Mouse (Mus musculus): ENCODE data around the gene Nbea. TPM values are rescaled to one million over a fixed set of nuclear protein-coding genes. Genes with fewer than 3 reads are reported as not detected.

The Nbea gene
- total and polyA plus RNA-seq, 3 experiments, result 0.76 TPM; not detected in 2

- ATAC-seq (ENCODE audit: extremely low read depth, insufficient number of reproducible peaks, low FRiP score, poor library complexity, severe bottlenecking), result no peak
- H3K4me3 ChIP-seq (ENCODE audit: low read depth, low read length), result no peak overlapping the region
- H3K9me3 ChIP-seq (replicated peaks), result peaks cover 39% of the 10 kb centered on the region
- H3K27me3 ChIP-seq (ENCODE audit: insufficient read depth, low read length), result no peaks in the 10 kb centered on the region
- no peaks in the 10 kb centered on the region for H3K36me3 ChIP-seq (replicated peaks)
- no peak for DNase-seq (ENCODE audit: low spot score)
- H3K4me1 ChIP-seq (ENCODE audit: insufficient read depth, low read depth, low read length), result no peaks in the 10 kb centered on the region
- no peak for TF ChIP-seq CTCF (IDR thresholded peaks at IDR 0.05; ENCODE audit: low read depth, low read length)
Measured at GRCm38 (mm10) chr3:55593312-55593711, 590.2 kb downstream of the Nbea start.

DNA sequence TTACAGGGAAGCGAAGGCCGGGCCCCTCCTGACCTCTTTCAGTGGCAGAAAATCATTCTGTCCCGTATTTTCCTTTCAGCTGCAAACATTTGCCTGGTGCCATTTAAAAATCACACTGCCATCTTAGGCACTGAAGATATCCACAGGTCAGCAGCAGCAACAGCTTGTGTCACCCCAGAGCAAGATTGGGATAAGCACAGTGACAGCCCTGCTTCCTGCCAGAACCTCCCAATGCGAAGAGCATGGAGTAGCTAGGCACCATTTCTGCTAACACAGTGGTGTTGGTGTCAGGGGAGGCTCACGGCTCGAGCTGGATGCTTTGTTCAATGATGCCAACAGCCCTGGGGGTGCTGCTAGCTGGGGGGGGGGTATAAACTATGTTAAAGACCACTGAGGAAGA lies 592.8 kb downstream of the Nbea start:
- Histone ChIP-seq H3K4me3 (ENCODE audit: low read depth, low read length) (no peak overlapping the region), H3K27me3 (ENCODE audit: insufficient read depth, low read length) (no peaks in the 10 kb centered on the region), H3K4me1 (ENCODE audit: insufficient read depth, low read depth, low read length) (no peaks in the 10 kb centered on the region), H3K36me3 (replicated peaks) (no peaks in the 10 kb centered on the region), H3K9me3 (replicated peaks) (peaks cover 50% of the 10 kb centered on the region)
- no peak for ATAC-seq (ENCODE audit: extremely low read depth, insufficient number of reproducible peaks, low FRiP score, poor library complexity, severe bottlenecking)
- TF ChIP-seq CTCF (IDR thresholded peaks at IDR 0.05; ENCODE audit: low read depth, low read length), result no peak
- no peak for TF ChIP-seq GATA1 (IDR thresholded peaks at IDR 0.05; ENCODE audit: borderline replicate concordance, low read length)
- no peak for TF ChIP-seq TAL1 (conservative IDR thresholded peaks at IDR 0.05; ENCODE audit: low read depth, low read length)
- TF ChIP-seq GATA2 (IDR thresholded peaks at IDR 0.05; ENCODE audit: borderline replicate concordance, low read depth, low read length), result no peak
- TF ChIP-seq POLR2AphosphoS5 (IDR thresholded peaks at IDR 0.05; ENCODE audit: insufficient replicate concordance, low read depth, low read length), result no peak
- no peak for DNase-seq (ENCODE audit: low spot score)

GRCm38 (mm10) chr3:55590291-55590690 lies 593.2 kb downstream of the Nbea start:
- Histone ChIP-seq H3K4me3 (ENCODE audit: low read depth, low read length) (no peak overlapping the region), H3K9me3 (replicated peaks) (peaks cover 50% of the 10 kb centered on the region), H3K4me1 (ENCODE audit: insufficient read depth, low read depth, low read length) (no peaks in the 10 kb centered on the region), H3K27me3 (ENCODE audit: insufficient read depth, low read length) (no peaks in the 10 kb centered on the region), H3K36me3 (replicated peaks) (no peaks in the 10 kb centered on the region)
- DNase-seq (ENCODE audit: low spot score) (no peak), ATAC-seq (ENCODE audit: extremely low read depth, insufficient number of reproducible peaks, low FRiP score, poor library complexity, severe bottlenecking) (no peak)
- TF ChIP-seq CTCF (IDR thresholded peaks at IDR 0.05; ENCODE audit: low read depth, low read length), result no peak
- no peak for TF ChIP-seq TAL1 (conservative IDR thresholded peaks at IDR 0.05; ENCODE audit: low read depth, low read length)

- ATAC-seq (ENCODE audit: extremely low read depth, insufficient number of reproducible peaks, low FRiP score, poor library complexity, severe bottlenecking) (no peak), DNase-seq (ENCODE audit: low spot score) (no peak)
- H3K9me3 ChIP-seq (replicated peaks), result peaks cover 44% of the 10 kb centered on the region
- TF ChIP-seq GATA2 (IDR thresholded peaks at IDR 0.05; ENCODE audit: borderline replicate concordance, low read depth, low read length) (no peak), TAL1 (conservative IDR thresholded peaks at IDR 0.05; ENCODE audit: low read depth, low read length) (no peak), POLR2AphosphoS5 (IDR thresholded peaks at IDR 0.05; ENCODE audit: insufficient replicate concordance, low read depth, low read length) (no peak), CTCF (IDR thresholded peaks at IDR 0.05; ENCODE audit: low read depth, low read length) (no peak), GATA1 (IDR thresholded peaks at IDR 0.05; ENCODE audit: borderline replicate concordance, low read length) (no peak)
- no peak overlapping the region for H3K4me3 ChIP-seq (ENCODE audit: low read depth, low read length)
- no peaks in the 10 kb centered on the region for H3K4me1 ChIP-seq (ENCODE audit: insufficient read depth, low read depth, low read length)
- no peaks in the 10 kb centered on the region for H3K36me3 ChIP-seq (replicated peaks)
- H3K27me3 ChIP-seq (ENCODE audit: insufficient read depth, low read length), result no peaks in the 10 kb centered on the region
Measured at GRCm38 (mm10) chr3:55589402-55589944, 594.0 kb downstream of the Nbea start.

DNA sequence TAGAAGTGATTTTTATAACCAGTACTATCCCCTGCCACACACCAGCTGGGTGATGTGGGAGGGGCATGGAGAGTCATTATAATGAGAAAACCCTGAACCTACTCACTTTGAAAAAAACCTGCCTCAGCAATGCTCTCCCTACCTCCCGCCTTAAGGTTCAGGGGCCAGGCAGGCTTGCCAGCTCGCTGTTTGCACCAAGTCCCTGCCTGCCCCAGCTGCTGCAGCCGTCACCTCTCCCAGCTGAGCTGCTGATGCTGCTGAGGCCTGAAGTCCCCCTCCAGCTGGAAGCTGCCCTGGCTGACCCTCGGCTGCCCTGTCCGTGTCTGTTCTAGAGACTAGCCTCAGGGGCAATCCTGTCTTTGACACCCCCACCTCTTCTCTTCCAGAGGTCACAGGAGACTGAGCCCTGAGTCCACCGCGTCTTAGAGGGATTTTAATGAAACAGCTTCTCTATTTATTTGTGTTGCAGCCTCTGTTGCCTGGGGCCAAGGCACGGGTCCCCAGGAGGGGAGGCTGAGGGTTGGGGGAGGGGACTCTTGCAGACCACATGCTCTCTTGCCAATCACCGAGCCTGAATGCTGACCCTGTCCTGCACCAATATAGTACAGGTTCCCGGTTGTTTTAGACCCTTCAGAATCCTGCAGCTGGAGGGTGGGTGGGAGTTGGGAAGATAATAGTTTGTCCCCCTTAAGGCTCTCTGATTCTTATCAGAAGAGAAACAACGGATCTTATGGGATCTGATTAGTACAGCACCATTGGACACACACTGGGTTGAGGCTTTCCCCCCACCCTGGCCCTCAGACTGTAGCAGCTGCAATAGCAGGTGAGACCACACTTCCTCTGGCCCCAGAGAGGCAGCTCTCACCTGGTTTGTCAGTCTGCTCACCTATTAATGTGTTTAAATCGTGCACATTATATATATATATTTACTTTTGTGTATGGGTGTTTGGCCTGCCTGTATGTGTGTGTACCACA lies 595.2 kb downstream of the Nbea start:
- DNase-seq (ENCODE audit: low spot score) (no peak), ATAC-seq (ENCODE audit: extremely low read depth, insufficient number of reproducible peaks, low FRiP score, poor library complexity, severe bottlenecking) (no peak)
- peaks cover 38% of the 10 kb centered on the region for H3K9me3 ChIP-seq (replicated peaks)
- no peak overlapping the region for H3K4me3 ChIP-seq (ENCODE audit: low read depth, low read length)
- TF ChIP-seq POLR2AphosphoS5 (IDR thresholded peaks at IDR 0.05; ENCODE audit: insufficient replicate concordance, low read depth, low read length) (no peak), GATA2 (IDR thresholded peaks at IDR 0.05; ENCODE audit: borderline replicate concordance, low read depth, low read length) (no peak), CTCF (IDR thresholded peaks at IDR 0.05; ENCODE audit: low read depth, low read length) (no peak), GATA1 (IDR thresholded peaks at IDR 0.05; ENCODE audit: borderline replicate concordance, low read length) (no peak), TAL1 (conservative IDR thresholded peaks at IDR 0.05; ENCODE audit: low read depth, low read length) (no peak)
- H3K4me1 ChIP-seq (ENCODE audit: insufficient read depth, low read depth, low read length), result no peaks in the 10 kb centered on the region
- H3K36me3 ChIP-seq (replicated peaks), result no peaks in the 10 kb centered on the region
- H3K27me3 ChIP-seq (ENCODE audit: insufficient read depth, low read length), result no peaks in the 10 kb centered on the region

- Histone ChIP-seq H3K9me3 (replicated peaks) (peaks cover 35% of the 10 kb centered on the region), H3K27me3 (ENCODE audit: insufficient read depth, low read length) (no peaks in the 10 kb centered on the region), H3K4me1 (ENCODE audit: insufficient read depth, low read depth, low read length) (no peaks in the 10 kb centered on the region), H3K36me3 (replicated peaks) (no peaks in the 10 kb centered on the region), H3K4me3 (ENCODE audit: low read depth, low read length) (no peak overlapping the region)
- no peak for ATAC-seq (ENCODE audit: extremely low read depth, insufficient number of reproducible peaks, low FRiP score, poor library complexity, severe bottlenecking)
- no peak for DNase-seq (ENCODE audit: low spot score)
- TF ChIP-seq CTCF (IDR thresholded peaks at IDR 0.05; ENCODE audit: low read depth, low read length), result no peak
- TF ChIP-seq GATA2 (IDR thresholded peaks at IDR 0.05; ENCODE audit: borderline replicate concordance, low read depth, low read length), result no peak
- no peak for TF ChIP-seq POLR2AphosphoS5 (IDR thresholded peaks at IDR 0.05; ENCODE audit: insufficient replicate concordance, low read depth, low read length)
- no peak for TF ChIP-seq TAL1 (conservative IDR thresholded peaks at IDR 0.05; ENCODE audit: low read depth, low read length)
- TF ChIP-seq GATA1 (IDR thresholded peaks at IDR 0.05; ENCODE audit: borderline replicate concordance, low read length), result no peak
Measured at GRCm38 (mm10) chr3:55587434-55587971, 596.0 kb downstream of the Nbea start.
